Mouse (Mus musculus) stomach, embryonic 14.5 days (tissue): ENCODE results near the gene Hapln2. TPM values are rescaled to one million over a fixed set of nuclear protein-coding genes. Genes with fewer than 3 reads are reported as not detected.

Experiments
- ATAC-seq: fragments of 200-750 bp; cut with Nextera tagmentation; 2 replicates; pipeline ENCODE4 v1.8.0; 2017; ENCODE audit warnings: low read depth, moderate TSS enrichment; ENCODE audit not compliant: insufficient number of reproducible peaks, insufficient read depth, low FRiP score
- H3K27ac ChIP-seq: fragments of 300-500 bp; sonication (generic); 2 replicates; pipeline ENCODE4 v1.5.1; 2014; ENCODE audit warnings: mild to moderate bottlenecking, low read length, moderate library complexity, mixed read lengths
- H3K27me3 ChIP-seq: fragments of 300-500 bp; sonication (generic); 2 replicates; pipeline ENCODE4 v1.6.1; 2014; ENCODE audit warnings: low read length, control low read depth, mixed read lengths; ENCODE audit not compliant: control insufficient read depth, insufficient read depth
- H3K36me3 ChIP-seq: fragments of 300-500 bp; sonication (generic); 2 replicates; pipeline ENCODE4 v1.6.1; 2014; ENCODE audit warnings: mild to moderate bottlenecking, control low read depth, low read length, moderate library complexity, mixed read lengths; ENCODE audit not compliant: control insufficient read depth, insufficient read depth
- H3K4me1 ChIP-seq: fragments of 300-500 bp; sonication (generic); 2 replicates; pipeline ENCODE4 v1.6.1; 2014; ENCODE audit warnings: low read length, control low read depth, mixed read lengths; ENCODE audit not compliant: control insufficient read depth, insufficient read depth
- H3K4me2 ChIP-seq: fragments of 300-500 bp; sonication (generic); replicated peaks from 2 replicates; pipeline ENCODE4 v1.6.1; 2014; ENCODE audit warnings: low read depth, low read length, control low read depth
- H3K4me3 ChIP-seq: fragments of 300-500 bp; sonication (generic); 2 replicates; pipeline ENCODE4 v1.5.1; 2014; ENCODE audit warnings: low read depth, low read length, control low read depth
- H3K9ac ChIP-seq: fragments of 300-500 bp; sonication (generic); replicated peaks from 2 replicates; pipeline ENCODE4 v1.6.1; 2014; ENCODE audit warnings: low read depth, mild to moderate bottlenecking, control low read depth, low read length, moderate library complexity, mixed read lengths
- H3K9me3 ChIP-seq: fragments of 300-500 bp; sonication (generic); 2 replicates; pipeline ENCODE4 v1.6.1; 2016; ENCODE audit warnings: low read depth, low read length, control low read depth; ENCODE audit not compliant: control insufficient read depth
- WGBS: fragments of 180-500 bp; shearing (Covaris S2); extraction: QIAGEN DNeasy Blood & Tissue Kit; methylation state at CpG from one replicate; pipeline ENCODE4 v1.1.7; 2014; 5-methylcytosine and 5-hydroxymethylcytosine counted together
- polyA plus RNA-seq: library from polyadenylated mRNA; unstranded; fragments of >200 nt; fragmentation: Nextera tagmentation; extraction: Ambion mirVana; gene quantifications from 2 replicates; pipeline ENCODE4 v1.2.1, GENCODE M21; 2014

Gene Hapln2
- polyA plus RNA-seq, 1 experiment from 2014 or later = 0.26 TPM

GRCm38 (mm10) chr3:88022322-88023191 lies 4.8 kb downstream of the Hapln2 start:
- Histone ChIP-seq H3K9ac (no peak overlapping the region), H3K36me3 (no peaks in the 10 kb centered on the region), H3K4me1 (peaks cover 6% of the 10 kb centered on the region; the same call in 1 of the 2 replicates), H3K4me3 (peak overlapping the region; percentile 48), H3K27ac (no peak overlapping the region), H3K4me2 (peak overlapping the region; percentile 98), H3K9me3 (no peaks in the 10 kb centered on the region), H3K27me3 (peaks cover 44% of the 10 kb centered on the region)
- 1% methylated on average over 66 of the region's 66 CpGs for whole genome bisulfite sequencing
- peak; percentile 87 for ATAC-seq

- 8% methylated on average over 6 of the region's 6 CpGs for WGBS
- H3K9me3 ChIP-seq = peaks cover 5% of the 10 kb centered on the region; the same call in 1 of the 2 replicates
- H3K9ac ChIP-seq = no peak overlapping the region
- ATAC-seq = no peak
- no peak overlapping the region for H3K4me3 ChIP-seq
- no peak overlapping the region for H3K27ac ChIP-seq
- H3K27me3 ChIP-seq = no peaks in the 10 kb centered on the region
- no peak overlapping the region for H3K4me2 ChIP-seq
- no peaks in the 10 kb centered on the region for H3K36me3 ChIP-seq
- no peaks in the 10 kb centered on the region for H3K4me1 ChIP-seq
These were observed 16.6 kb downstream of the Hapln2 start for GRCm38 (mm10) chr3:88010634-88011265.

GRCm38 (mm10) chr3:88005822-88006786 lies 21.3 kb downstream of the Hapln2 start:
- WGBS = 69% methylated on average over 18 of the region's 18 CpGs
- no peak overlapping the region for H3K4me2 ChIP-seq
- peaks cover 5% of the 10 kb centered on the region; the same call in 1 of the 2 replicates for H3K9me3 ChIP-seq
- H3K27me3 ChIP-seq = peaks cover 22% of the 10 kb centered on the region
- H3K4me3 ChIP-seq = no peak overlapping the region
- no peak overlapping the region for H3K27ac ChIP-seq
- no peak overlapping the region for H3K9ac ChIP-seq
- ATAC-seq = no peak
- H3K36me3 ChIP-seq = no peaks in the 10 kb centered on the region
- no peaks in the 10 kb centered on the region for H3K4me1 ChIP-seq

GRCm38 (mm10) chr3:88002291-88002976 lies 24.9 kb downstream of the Hapln2 start:
- no peaks in the 10 kb centered on the region for H3K4me1 ChIP-seq
- H3K36me3 ChIP-seq = no peaks in the 10 kb centered on the region
- H3K4me3 ChIP-seq = no peak overlapping the region
- H3K27me3 ChIP-seq = peaks cover 55% of the 10 kb centered on the region
- no peak overlapping the region for H3K9ac ChIP-seq
- peaks cover 5% of the 10 kb centered on the region; the same call in 1 of the 2 replicates for H3K9me3 ChIP-seq
- 4% methylated on average over 17 of the region's 17 CpGs for WGBS
- H3K27ac ChIP-seq = no peak overlapping the region
- no peak for ATAC-seq
- no peak overlapping the region for H3K4me2 ChIP-seq

GRCm38 (mm10) chr3:88000816-88001595 lies 26.4 kb downstream of the Hapln2 start:
- Histone ChIP-seq H3K36me3 (no peaks in the 10 kb centered on the region), H3K9ac (no peak overlapping the region)

GRCm38 (mm10) chr3:88000181-88000580 lies 27.2 kb downstream of the Hapln2 start, which contains the start of gene Bcan:
Gene Bcan, minus strand, starts transcription at chr3:88000230.
- under 1% methylated on average over 39 of the region's 39 CpGs for WGBS
- ATAC-seq = no peak
- H3K9ac ChIP-seq = no peak within 1 kb of the TSS
- H3K27ac ChIP-seq = no peak within 1 kb of the TSS
- no peaks in the 10 kb centered on the region for H3K4me1 ChIP-seq
- peak within 1 kb of the TSS; percentile 59 for H3K4me2 ChIP-seq
- H3K9me3 ChIP-seq = no peaks in the 10 kb centered on the region
- H3K27me3 ChIP-seq = peaks cover 77% of the 10 kb centered on the region
- H3K4me3 ChIP-seq = peak within 1 kb of the TSS; percentile 32
- no peaks in the 10 kb centered on the region for H3K36me3 ChIP-seq

More at GRCm38 (mm10) chr3:88000816-88001595, 26.4 kb downstream of the Hapln2 start:
- 14% methylated on average over 11 of the region's 11 CpGs for WGBS
- ATAC-seq = no peak
- Histone ChIP-seq H3K27ac (no peak overlapping the region), H3K4me2 (no peak overlapping the region), H3K27me3 (peaks cover 69% of the 10 kb centered on the region), H3K4me1 (no peaks in the 10 kb centered on the region), H3K4me3 (peak overlapping the region; percentile 32; the same call in 1 of the 2 replicates), H3K9me3 (peaks cover 2% of the 10 kb centered on the region; the same call in 1 of the 2 replicates)

- WGBS = 2% methylated on average over 38 of the region's 38 CpGs
- no peaks in the 10 kb centered on the region for H3K4me1 ChIP-seq
- ATAC-seq = no peak
- H3K4me3 ChIP-seq = peak overlapping the region; percentile 32
- no peaks in the 10 kb centered on the region for H3K9me3 ChIP-seq
- H3K27ac ChIP-seq = no peak overlapping the region
- H3K9ac ChIP-seq = no peak overlapping the region
- peaks cover 85% of the 10 kb centered on the region for H3K27me3 ChIP-seq
- H3K36me3 ChIP-seq = no peaks in the 10 kb centered on the region
- peak overlapping the region; percentile 59 for H3K4me2 ChIP-seq
These were observed 28.0 kb downstream of the Hapln2 start for GRCm38 (mm10) chr3:87999243-87999895.
